Mouse (Mus musculus) forebrain, embryonic 13.5 days (tissue): ENCODE results near the gene Med20. TPM values are rescaled to one million over a fixed set of nuclear protein-coding genes. Genes with fewer than 3 reads are reported as not detected.

ENCODE experiments used
- ATAC-seq: fragments of 200-750 bp; cut with Nextera tagmentation; 2 replicates; pipeline ENCODE4 v1.8.0; 2017
- H3K27ac ChIP-seq: fragments of 300-500 bp; sonication (generic); 2 replicates; pipeline ENCODE4 v1.5.1; 2015; ENCODE audit warnings: inconsistent platforms, mild to moderate bottlenecking, moderate library complexity
- H3K27me3 ChIP-seq: fragments of 300-500 bp; sonication (generic); 2 replicates; pipeline ENCODE4 v1.6.1; 2015; ENCODE audit warnings: mild to moderate bottlenecking, inconsistent platforms
- H3K36me3 ChIP-seq: fragments of 300-500 bp; sonication (generic); 2 replicates; pipeline ENCODE4 v1.6.1; 2015; ENCODE audit warnings: mild to moderate bottlenecking, inconsistent platforms; ENCODE audit not compliant: poor library complexity, severe bottlenecking
- H3K4me1 ChIP-seq: fragments of 300-500 bp; sonication (generic); 2 replicates; pipeline ENCODE4 v1.6.1; 2015; ENCODE audit warnings: inconsistent platforms
- H3K4me2 ChIP-seq: fragments of 300-500 bp; sonication (generic); 2 replicates; pipeline ENCODE4 v1.6.1; 2015; ENCODE audit warnings: inconsistent platforms, mild to moderate bottlenecking, moderate library complexity
- H3K4me3 ChIP-seq: fragments of 300-500 bp; sonication (generic); 2 replicates; pipeline ENCODE4 v1.5.1; 2015; ENCODE audit warnings: mild to moderate bottlenecking, inconsistent platforms
- H3K9ac ChIP-seq: fragments of 300-500 bp; sonication (generic); 2 replicates; pipeline ENCODE4 v1.6.1; 2015; ENCODE audit warnings: mild to moderate bottlenecking, inconsistent platforms
- H3K9me3 ChIP-seq: fragments of 300-500 bp; sonication (generic); replicated peaks from 2 replicates; pipeline ENCODE4 v1.6.1; 2016; ENCODE audit warnings: inconsistent platforms
- WGBS: fragments of 180-500 bp; shearing (Covaris S2); methylation state at CpG from one replicate; pipeline ENCODE4 v1.1.7; 2015; 5-methylcytosine and 5-hydroxymethylcytosine counted together
- polyA plus RNA-seq: library from polyadenylated mRNA; unstranded; fragments of >200 nt; fragmentation: Nextera tagmentation; extraction: Ambion mirVana; gene quantifications from 2 replicates; pipeline ENCODE4 v1.2.1, GENCODE M21; 2015

Gene Med20
- 42.6 and 45.2 TPM in 2 replicates for polyA plus RNA-seq

DNA sequence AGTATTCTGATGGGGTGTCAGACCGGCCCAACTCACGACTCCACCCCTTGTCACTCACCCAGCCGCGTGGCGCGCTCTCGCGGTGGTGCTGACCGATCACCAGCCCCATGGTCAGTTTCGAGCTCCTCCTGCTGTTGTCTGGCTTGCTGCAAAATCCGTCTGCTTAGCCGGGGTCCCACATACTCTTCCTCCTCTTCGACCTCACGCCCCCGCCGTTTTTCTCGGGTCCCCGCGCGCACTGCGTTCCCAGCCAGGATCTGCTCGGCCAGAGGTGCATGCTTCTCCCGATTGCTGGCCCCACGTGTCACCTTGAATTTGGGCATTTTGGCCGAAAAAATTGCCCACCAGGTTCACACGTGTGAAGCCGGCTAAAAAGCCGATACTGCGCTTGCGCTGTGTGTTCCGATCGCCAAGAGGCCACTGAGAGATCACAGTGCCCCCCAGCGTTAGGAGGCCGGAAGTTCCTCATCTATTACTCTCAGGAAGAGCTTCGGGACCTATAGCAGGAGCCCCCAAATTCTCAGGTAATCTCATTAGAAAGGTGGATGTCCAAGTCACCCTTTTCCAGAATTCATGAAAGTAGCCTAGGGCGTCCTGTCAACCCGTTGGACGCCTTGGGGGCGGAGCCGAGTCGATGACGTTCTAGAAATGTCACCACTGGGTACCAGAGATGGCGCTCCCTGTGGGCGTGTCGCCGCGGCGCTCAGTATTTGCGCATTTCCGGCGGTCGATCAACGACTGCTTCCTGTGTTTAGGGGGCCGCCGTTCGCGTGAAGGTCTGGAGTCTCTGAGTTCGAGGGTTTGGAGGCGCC is at the start of gene Med20, which contains the start of the genes Bysl and Gm20517:
Gene Med20, plus strand, starts transcription at position 734 of the 812 bp plus-strand sequence.
Gene Bysl, minus strand, starts transcription at position 644 of the 812 bp plus-strand sequence.
Gene Gm20517, plus strand, starts transcription at position 741 of the 812 bp plus-strand sequence.
- peak; percentile 98 for ATAC-seq
- peak within 1 kb of the TSS; percentile 87 for H3K4me3 ChIP-seq
- H3K9me3 ChIP-seq: no peaks in the 10 kb centered on the region
- no peaks in the 10 kb centered on the region for H3K27me3 ChIP-seq
- H3K4me2 ChIP-seq: peak within 1 kb of the TSS; percentile 94
- peak within 1 kb of the TSS; percentile 35; the same call in 1 of the 2 replicates for H3K27ac ChIP-seq
- WGBS: under 1% methylated on average over 59 of the region's 59 CpGs
- H3K36me3 ChIP-seq: peaks cover 52% of the 10 kb centered on the region
- peaks cover 31% of the 10 kb centered on the region for H3K4me1 ChIP-seq
- H3K9ac ChIP-seq: peak within 1 kb of the TSS; percentile 80

DNA sequence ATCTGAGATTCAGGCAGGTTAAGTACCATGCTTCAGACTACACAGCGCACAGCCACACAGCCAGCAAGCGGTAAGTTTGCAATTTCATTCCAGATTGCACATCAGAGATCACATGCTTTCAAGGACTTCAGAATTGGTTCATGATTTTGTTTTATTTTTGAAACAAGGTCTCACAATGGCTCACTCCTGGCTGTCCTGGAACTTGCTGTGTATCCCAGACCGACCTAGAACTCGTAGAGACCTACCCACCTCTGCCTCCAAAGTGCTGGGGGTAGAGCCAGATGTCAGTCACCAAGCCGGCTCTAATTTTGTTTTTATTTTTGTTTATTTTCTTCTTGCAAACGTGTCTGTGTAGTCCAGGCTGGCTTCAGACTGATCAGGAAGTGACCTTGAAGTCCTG is 48.5 kb upstream of the Med20 start:
- no peak for ATAC-seq
- Histone ChIP-seq H3K27ac (no peak overlapping the region), H3K36me3 (no peaks in the 10 kb centered on the region), H3K4me1 (peaks cover 6% of the 10 kb centered on the region; the same call in 1 of the 2 replicates), H3K4me3 (no peak overlapping the region), H3K9ac (no peak overlapping the region), H3K9me3 (no peaks in the 10 kb centered on the region), H3K4me2 (no peak overlapping the region), H3K27me3 (no peaks in the 10 kb centered on the region)
- WGBS: 86% methylated on average over 6 of the region's 6 CpGs

DNA sequence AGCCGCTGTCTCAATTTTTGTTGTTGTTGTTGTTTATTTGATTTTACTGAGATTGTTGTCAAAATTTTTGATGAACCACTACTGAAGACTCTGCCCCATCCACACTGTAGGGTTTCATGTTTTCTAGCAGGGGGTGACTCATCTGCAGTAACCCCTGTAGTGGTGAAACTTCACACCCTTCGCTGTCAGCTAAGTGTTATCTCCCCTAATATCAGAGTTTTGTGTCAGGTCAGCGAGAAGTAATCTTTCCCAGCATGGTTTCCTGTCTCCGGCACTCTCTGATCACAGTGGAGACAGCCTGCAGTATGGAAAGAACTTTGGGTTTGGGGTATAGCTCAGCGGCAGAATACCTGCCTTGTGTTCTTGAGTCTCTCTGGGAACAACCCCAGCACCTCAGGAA is 46.8 kb upstream of the Med20 start:
- H3K4me3 ChIP-seq: no peak overlapping the region
- WGBS: 90% methylated on average over 5 of the region's 5 CpGs
- no peak overlapping the region for H3K27ac ChIP-seq
- ATAC-seq: no peak
- H3K4me1 ChIP-seq: peaks cover 6% of the 10 kb centered on the region; the same call in 1 of the 2 replicates
- H3K4me2 ChIP-seq: no peak overlapping the region
- H3K9me3 ChIP-seq: no peaks in the 10 kb centered on the region
- no peak overlapping the region for H3K9ac ChIP-seq
- H3K27me3 ChIP-seq: no peaks in the 10 kb centered on the region
- H3K36me3 ChIP-seq: no peaks in the 10 kb centered on the region

DNA sequence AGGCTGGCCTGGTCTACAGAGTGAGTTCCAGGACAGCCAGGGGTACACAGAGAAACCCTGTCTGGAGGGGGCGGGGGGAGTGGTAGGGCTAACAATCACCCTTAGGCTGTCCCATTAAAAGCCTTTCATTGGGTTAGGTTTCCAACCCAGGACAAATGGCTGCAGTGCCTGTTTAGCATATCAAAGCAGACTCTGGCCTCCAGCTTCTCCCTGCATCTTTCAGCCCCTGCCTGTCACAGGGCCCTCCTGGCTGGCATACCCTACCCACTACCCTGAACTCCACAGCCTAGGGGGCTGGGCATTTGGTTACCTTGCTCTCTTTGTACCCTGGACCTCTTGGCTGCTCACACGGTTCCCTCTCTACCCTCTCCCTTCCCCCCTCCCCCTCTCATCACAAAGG is 45.2 kb upstream of the Med20 start:
- Histone ChIP-seq H3K4me2 (no peak overlapping the region), H3K9ac (no peak overlapping the region), H3K4me3 (no peak overlapping the region), H3K36me3 (no peaks in the 10 kb centered on the region), H3K4me1 (peaks cover 6% of the 10 kb centered on the region; the same call in 1 of the 2 replicates), H3K9me3 (no peaks in the 10 kb centered on the region), H3K27ac (no peak overlapping the region), H3K27me3 (no peaks in the 10 kb centered on the region)
- 4% methylated on average over 2 of the region's 2 CpGs for WGBS
- peak; percentile 38; the same call in 1 of the 2 replicates for ATAC-seq

DNA sequence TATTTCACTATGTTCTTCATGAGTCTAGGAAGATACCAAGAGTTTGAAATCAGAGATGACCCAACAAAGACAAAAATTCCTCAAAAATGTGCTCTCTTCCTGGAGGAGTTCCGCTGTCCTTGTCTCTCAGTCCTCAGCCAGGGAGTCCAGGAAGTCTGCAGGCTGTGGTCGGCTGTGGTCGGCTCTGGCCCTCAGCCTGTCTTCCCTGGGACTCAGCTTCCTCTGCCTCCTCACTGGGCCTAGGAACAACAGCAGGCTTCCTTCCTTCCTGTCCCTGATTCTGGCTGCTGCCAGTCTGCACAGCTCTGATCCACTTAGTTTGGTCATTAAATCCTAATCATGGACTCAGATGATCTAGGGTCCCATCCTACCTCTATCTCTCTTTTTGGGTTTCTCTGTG is 44.1 kb upstream of the Med20 start:
- H3K27ac ChIP-seq: no peak overlapping the region
- H3K36me3 ChIP-seq: no peaks in the 10 kb centered on the region
- WGBS: 91% methylated on average over 3 of the region's 3 CpGs
- no peaks in the 10 kb centered on the region for H3K27me3 ChIP-seq
- H3K9me3 ChIP-seq: no peaks in the 10 kb centered on the region
- H3K4me2 ChIP-seq: no peak overlapping the region
- no peak overlapping the region for H3K4me3 ChIP-seq
- no peak for ATAC-seq
- H3K4me1 ChIP-seq: peaks cover 6% of the 10 kb centered on the region; the same call in 1 of the 2 replicates
- no peak overlapping the region for H3K9ac ChIP-seq

DNA sequence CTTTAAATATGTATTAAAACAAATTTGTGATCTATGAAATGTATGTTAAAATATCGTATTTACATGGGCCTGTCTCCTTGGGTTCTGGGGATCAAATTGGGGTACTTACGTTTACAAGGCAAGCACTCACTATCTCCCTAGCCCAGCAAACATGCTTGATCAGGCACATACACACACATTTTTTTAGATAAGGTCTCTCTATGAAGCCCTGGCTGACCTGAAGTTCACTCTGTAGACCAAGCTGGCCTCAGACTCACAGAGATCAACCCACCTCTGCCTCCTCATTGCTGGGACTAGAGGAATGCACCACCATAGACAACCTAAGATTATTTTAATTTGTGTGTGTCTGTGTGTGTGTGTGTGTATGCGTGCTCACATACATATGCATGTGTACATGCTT is 43.0 kb upstream of the Med20 start:
- Histone ChIP-seq H3K27me3 (0 out of 2 replicates have a peak, but pooled peaks cover 1% of the 10 kb centered on the region), H3K4me3 (no peak overlapping the region), H3K9ac (no peak overlapping the region), H3K9me3 (no peaks in the 10 kb centered on the region), H3K4me2 (no peak overlapping the region), H3K36me3 (no peaks in the 10 kb centered on the region), H3K4me1 (peaks cover 6% of the 10 kb centered on the region; the same call in 1 of the 2 replicates), H3K27ac (no peak overlapping the region)
- WGBS: 94% methylated on average over 3 of the region's 3 CpGs
- ATAC-seq: no peak

DNA sequence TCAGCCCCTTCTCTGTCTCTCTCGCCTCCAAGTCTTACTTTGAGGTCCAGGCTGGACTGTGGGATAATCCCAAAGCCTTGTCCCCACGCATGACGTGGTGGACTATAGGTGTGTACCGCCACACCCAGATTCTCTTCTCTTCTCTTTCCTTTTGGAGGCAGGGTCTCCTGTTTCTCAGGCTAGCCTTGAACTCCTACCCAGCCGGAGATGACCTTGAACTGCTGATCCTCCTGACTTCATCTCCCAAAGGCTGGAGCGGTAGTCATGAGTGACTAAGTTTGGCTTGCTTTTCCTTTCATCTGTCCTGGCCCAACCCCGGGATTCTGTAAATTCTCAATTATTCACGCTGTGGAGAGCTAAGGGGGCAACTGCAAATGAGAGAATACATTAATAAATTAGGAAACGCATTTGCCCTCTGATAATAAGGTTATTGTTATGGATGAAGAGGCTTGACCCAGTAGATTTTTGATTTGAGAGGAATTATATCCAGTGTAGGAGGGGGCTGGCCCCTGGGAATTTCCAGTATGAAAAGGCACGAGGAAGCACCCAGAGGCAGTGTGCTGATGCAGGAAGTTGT is 42.3 kb upstream of the Med20 start:
- no peaks in the 10 kb centered on the region for H3K36me3 ChIP-seq
- no peak for ATAC-seq
- H3K4me1 ChIP-seq: peaks cover 6% of the 10 kb centered on the region; the same call in 1 of the 2 replicates
- 66% methylated on average over 10 of the region's 10 CpGs for WGBS
- H3K9ac ChIP-seq: no peak overlapping the region
- 0 out of 2 replicates have a peak, but pooled peaks cover 3% of the 10 kb centered on the region for H3K27me3 ChIP-seq
- no peak overlapping the region for H3K27ac ChIP-seq
- no peak overlapping the region for H3K4me3 ChIP-seq
- no peak overlapping the region for H3K4me2 ChIP-seq
- H3K9me3 ChIP-seq: no peaks in the 10 kb centered on the region

DNA sequence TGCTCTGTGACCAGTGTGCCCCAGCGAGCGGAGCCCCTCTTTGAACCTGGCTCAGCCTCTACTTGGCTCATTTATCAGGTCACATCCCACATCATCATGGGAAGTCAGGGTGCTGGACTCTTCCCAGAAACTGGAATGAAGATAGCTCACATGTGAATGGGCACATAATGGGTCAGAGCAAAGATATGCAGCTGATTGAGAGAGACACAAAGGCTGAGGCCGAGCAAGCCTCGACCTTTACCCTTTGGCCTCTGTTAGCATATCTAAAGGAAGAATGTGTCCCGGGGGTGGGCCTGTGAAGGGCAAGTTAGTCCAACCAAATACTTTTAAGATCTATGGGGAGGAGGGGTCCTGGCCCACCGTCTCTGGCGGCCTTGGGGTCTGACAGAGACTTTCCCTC is 39.8 kb upstream of the Med20 start:
- no peaks in the 10 kb centered on the region for H3K9me3 ChIP-seq
- no peak overlapping the region for H3K27ac ChIP-seq
- H3K9ac ChIP-seq: no peak overlapping the region
- no peak overlapping the region for H3K4me2 ChIP-seq
- 21% methylated on average over 7 of the region's 7 CpGs for WGBS
- no peak for ATAC-seq
- no peak overlapping the region for H3K4me3 ChIP-seq
- no peaks in the 10 kb centered on the region for H3K4me1 ChIP-seq
- H3K27me3 ChIP-seq: 0 out of 2 replicates have a peak, but pooled peaks cover 3% of the 10 kb centered on the region
- no peaks in the 10 kb centered on the region for H3K36me3 ChIP-seq

DNA sequence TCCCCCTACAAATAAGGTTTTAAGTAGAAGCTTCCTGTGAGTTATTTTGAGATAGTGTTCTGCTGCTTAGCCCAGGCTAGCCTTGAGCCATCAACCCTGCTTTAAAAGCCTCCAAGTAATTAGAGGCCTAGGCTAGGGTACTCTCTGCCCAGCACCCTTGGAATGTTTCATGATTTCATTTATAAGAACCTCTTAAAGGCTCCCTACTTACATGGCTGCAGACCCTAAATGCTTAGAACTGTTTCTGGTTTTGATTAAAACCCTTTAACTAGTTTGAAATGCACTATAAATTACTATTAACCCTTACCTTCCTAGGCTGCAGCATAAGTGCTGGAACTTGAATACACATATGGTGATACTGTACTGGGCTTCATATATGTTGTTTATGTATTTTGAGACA is 38.9 kb upstream of the Med20 start:
- Histone ChIP-seq H3K27ac (no peak overlapping the region), H3K4me1 (no peaks in the 10 kb centered on the region), H3K4me3 (no peak overlapping the region), H3K4me2 (no peak overlapping the region), H3K9ac (no peak overlapping the region), H3K27me3 (0 out of 2 replicates have a peak, but pooled peaks cover 3% of the 10 kb centered on the region), H3K36me3 (no peaks in the 10 kb centered on the region), H3K9me3 (no peaks in the 10 kb centered on the region)
- ATAC-seq: no peak

DNA sequence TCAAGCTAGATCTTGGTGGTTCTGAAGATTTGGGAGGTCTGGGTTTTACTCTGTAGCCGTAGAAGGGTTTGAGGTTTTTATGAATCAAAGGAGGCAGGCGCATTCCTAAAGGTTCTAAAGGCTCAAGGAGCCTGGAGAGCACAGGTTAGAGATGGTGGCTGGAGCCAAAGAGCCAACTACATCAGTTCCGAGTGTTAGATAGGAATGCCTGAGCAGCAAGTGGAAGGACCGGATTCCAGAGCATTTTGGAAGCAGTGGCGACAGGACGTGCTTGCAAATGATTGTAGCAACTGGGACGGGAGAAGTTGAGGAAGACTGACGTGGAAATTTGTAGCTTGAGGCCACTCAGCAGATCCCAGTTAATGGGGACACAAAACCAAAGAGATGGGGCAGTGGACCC is 37.4 kb upstream of the Med20 start:
- H3K9ac ChIP-seq: no peak overlapping the region

DNA sequence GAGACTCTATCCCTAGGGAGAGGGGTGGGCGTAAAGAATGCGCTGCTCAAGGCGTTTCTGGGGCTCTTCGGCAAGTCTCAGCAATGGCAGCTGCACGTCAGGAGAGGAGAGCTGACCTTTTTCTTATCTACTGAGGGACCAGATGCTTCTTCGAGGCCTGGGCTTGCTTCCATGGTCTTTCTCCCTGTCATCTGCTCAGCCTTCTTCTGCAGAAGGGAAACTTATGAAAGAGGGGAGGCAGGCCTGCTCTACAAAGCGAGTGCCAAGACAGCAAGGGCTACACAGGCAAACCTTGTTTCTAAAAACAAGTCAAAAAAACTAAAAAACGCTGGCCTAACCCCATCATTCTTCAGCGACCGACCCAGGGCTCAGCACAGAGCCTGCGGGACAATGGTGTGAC is 36.6 kb upstream of the Med20 start:
- 0 out of 2 replicates have a peak, but pooled peaks cover 3% of the 10 kb centered on the region for H3K27me3 ChIP-seq
- no peak for ATAC-seq
- no peaks in the 10 kb centered on the region for H3K4me1 ChIP-seq
- no peak overlapping the region for H3K4me3 ChIP-seq
- no peaks in the 10 kb centered on the region for H3K36me3 ChIP-seq
- no peak overlapping the region for H3K27ac ChIP-seq
- no peak overlapping the region for H3K4me2 ChIP-seq
- H3K9me3 ChIP-seq: no peaks in the 10 kb centered on the region
- WGBS: 75% methylated on average over 11 of the region's 11 CpGs
- H3K9ac ChIP-seq: no peak overlapping the region

More for the DNA sequence above, 37.4 kb upstream of the Med20 start:
- Histone ChIP-seq H3K4me3 (no peak overlapping the region), H3K36me3 (no peaks in the 10 kb centered on the region), H3K4me2 (no peak overlapping the region), H3K4me1 (no peaks in the 10 kb centered on the region), H3K27ac (no peak overlapping the region), H3K9me3 (no peaks in the 10 kb centered on the region), H3K27me3 (0 out of 2 replicates have a peak, but pooled peaks cover 3% of the 10 kb centered on the region)
- no peak for ATAC-seq
- 78% methylated on average over 8 of the region's 8 CpGs for WGBS

DNA sequence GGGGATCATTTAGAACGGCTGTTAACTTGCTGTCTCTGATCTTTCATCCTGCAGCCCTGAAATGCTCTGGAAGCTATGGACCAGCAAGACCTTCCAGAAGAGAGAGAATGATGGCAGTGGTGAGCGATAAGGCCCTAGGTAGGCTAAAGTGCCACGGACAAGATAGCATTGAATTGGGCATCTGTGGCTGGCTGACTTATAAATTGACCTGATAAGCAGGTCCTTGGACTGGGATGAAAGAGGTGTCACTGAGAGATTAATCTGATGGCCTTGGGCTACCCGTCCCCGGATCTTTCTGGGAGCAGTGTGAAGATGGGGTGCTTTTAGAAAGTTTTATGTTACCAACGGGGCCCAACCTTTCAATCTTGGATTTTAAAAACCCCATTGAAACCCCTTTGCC is 32.7 kb upstream of the Med20 start:
- H3K27ac ChIP-seq: no peak overlapping the region
- no peak overlapping the region for H3K4me2 ChIP-seq
- H3K36me3 ChIP-seq: no peaks in the 10 kb centered on the region
- H3K9ac ChIP-seq: no peak overlapping the region
- no peak overlapping the region for H3K4me3 ChIP-seq
- H3K4me1 ChIP-seq: no peaks in the 10 kb centered on the region
- ATAC-seq: no peak
- no peaks in the 10 kb centered on the region for H3K9me3 ChIP-seq
- H3K27me3 ChIP-seq: no peaks in the 10 kb centered on the region
- WGBS: 88% methylated on average over 6 of the region's 6 CpGs
